Mouse (Mus musculus): Measurements from ENCODE around the gene Gpalpp1. TPM values are rescaled to one million over a fixed set of nuclear protein-coding genes. Genes with fewer than 3 reads are reported as not detected.

Gene Gpalpp1
- polyA plus RNA-seq, 1 experiment from 2014 or later: 9.7 TPM

DNA sequence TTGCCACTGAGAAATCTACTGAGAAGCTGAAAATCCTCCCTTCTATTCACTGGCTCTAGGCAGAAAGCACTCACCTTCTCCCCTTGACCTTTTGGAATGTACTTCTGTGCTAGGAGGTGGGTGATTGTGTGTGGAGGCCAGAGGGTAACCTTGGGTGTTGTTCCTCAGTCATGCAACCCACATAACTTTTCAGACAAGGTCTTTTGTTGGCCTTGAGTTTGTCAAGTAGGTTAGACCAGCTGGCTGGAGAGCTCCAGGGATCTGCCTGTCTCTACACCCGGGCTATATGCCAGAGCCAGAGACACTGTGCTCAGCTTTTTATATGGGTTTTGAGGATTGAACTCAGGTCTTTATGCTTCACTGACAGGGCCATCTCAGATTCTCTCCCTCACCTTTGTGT, 36.4 kb downstream of the Gpalpp1 start:
- H3K9ac ChIP-seq (ENCODE audit: low read depth, low read length): no peak overlapping the region
- H3K4me2 ChIP-seq (ENCODE audit: low read length): no peak overlapping the region
- no peak overlapping the region for H3K4me3 ChIP-seq (replicated peaks; ENCODE audit: low read depth, low read length)
- H3K27me3 ChIP-seq (ENCODE audit: insufficient read depth, low read length): no peaks in the 10 kb centered on the region
- ATAC-seq (replicated peaks; ENCODE audit: low FRiP score, low read depth): no peak
- no peaks in the 10 kb centered on the region for H3K36me3 ChIP-seq (ENCODE audit: insufficient read depth, low read length)
- no peak for DNase-seq (ENCODE audit: low spot score)
- no peak for TF ChIP-seq CTCF (IDR thresholded peaks at IDR 0.05; ENCODE audit: low read depth)
- H3K4me1 ChIP-seq (replicated peaks; ENCODE audit: insufficient read depth, low read length): no peaks in the 10 kb centered on the region
- no peaks in the 10 kb centered on the region for H3K9me3 ChIP-seq (replicated peaks; ENCODE audit: low read length)
- H3K27ac ChIP-seq: no peak overlapping the region
- WGBS: 84% methylated on average over 1 of the region's 1 CpGs

DNA sequence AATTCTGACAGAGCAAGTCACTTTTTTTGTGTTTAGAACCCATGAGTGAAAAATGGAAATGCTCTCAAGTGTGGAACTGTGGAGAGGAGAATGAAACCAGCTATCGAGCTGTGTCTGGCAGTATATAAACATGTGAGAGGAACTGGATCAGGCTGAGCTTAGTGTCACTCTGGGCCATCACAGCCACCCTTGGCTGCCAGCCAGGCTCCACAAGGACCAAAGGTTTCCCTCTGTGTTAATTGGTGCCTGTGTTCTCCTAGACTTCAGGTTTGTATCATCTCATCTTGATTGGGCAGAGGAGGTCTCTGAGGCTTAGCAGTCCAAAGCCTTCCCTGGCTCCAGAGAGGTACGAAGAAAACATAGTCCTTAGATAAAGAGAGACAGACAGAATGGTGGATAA, 37.9 kb downstream of the Gpalpp1 start:
- no peak overlapping the region for H3K4me3 ChIP-seq (replicated peaks; ENCODE audit: low read depth, low read length)
- H3K4me2 ChIP-seq (ENCODE audit: low read length): no peak overlapping the region
- H3K27me3 ChIP-seq (ENCODE audit: insufficient read depth, low read length): no peaks in the 10 kb centered on the region
- no peaks in the 10 kb centered on the region for H3K4me1 ChIP-seq (replicated peaks; ENCODE audit: insufficient read depth, low read length)
- no peaks in the 10 kb centered on the region for H3K36me3 ChIP-seq (ENCODE audit: insufficient read depth, low read length)
- H3K9ac ChIP-seq (ENCODE audit: low read depth, low read length): no peak overlapping the region
- no peaks in the 10 kb centered on the region for H3K9me3 ChIP-seq (replicated peaks; ENCODE audit: low read length)
- WGBS: 61% methylated on average over 2 of the region's 2 CpGs
- no peak for TF ChIP-seq CTCF (IDR thresholded peaks at IDR 0.05; ENCODE audit: low read depth)
- DNase-seq (ENCODE audit: low spot score) (no peak), ATAC-seq (replicated peaks; ENCODE audit: low FRiP score, low read depth) (no peak)
- H3K27ac ChIP-seq: no peak overlapping the region

DNA sequence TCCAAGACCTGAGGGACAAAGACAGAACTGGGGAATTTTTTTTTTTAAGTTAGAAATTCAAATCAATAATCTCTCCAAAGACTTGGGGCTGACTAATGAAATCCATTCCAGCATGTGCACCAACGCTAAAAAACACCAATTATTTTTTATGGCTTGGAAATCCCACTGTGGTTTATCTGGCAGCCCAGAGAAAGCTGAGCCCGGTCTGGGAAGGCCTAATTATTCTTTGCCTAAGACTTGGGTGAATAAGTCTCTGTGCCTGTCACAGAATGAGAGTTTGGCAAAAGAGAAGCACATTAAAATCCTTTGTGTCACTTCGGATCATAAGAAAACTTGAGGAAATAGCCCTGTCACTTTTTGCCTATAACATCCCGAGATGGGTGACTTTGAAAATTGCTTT, 41.3 kb downstream of the Gpalpp1 start:
- no peak overlapping the region for H3K9ac ChIP-seq (ENCODE audit: low read depth, low read length)
- no peaks in the 10 kb centered on the region for H3K4me1 ChIP-seq (replicated peaks; ENCODE audit: insufficient read depth, low read length)
- no peaks in the 10 kb centered on the region for H3K9me3 ChIP-seq (replicated peaks; ENCODE audit: low read length)
- H3K27me3 ChIP-seq (ENCODE audit: insufficient read depth, low read length): no peaks in the 10 kb centered on the region
- DNase-seq (ENCODE audit: low spot score): no peak
- WGBS: 61% methylated on average over 4 of the region's 4 CpGs
- no peaks in the 10 kb centered on the region for H3K36me3 ChIP-seq (ENCODE audit: insufficient read depth, low read length)
- H3K4me3 ChIP-seq (replicated peaks; ENCODE audit: low read depth, low read length): no peak overlapping the region
- no peak for ATAC-seq (replicated peaks; ENCODE audit: low FRiP score, low read depth)
- no peak for TF ChIP-seq CTCF (IDR thresholded peaks at IDR 0.05; ENCODE audit: low read depth)
- H3K4me2 ChIP-seq (ENCODE audit: low read length): no peak overlapping the region
- H3K27ac ChIP-seq: no peak overlapping the region

DNA sequence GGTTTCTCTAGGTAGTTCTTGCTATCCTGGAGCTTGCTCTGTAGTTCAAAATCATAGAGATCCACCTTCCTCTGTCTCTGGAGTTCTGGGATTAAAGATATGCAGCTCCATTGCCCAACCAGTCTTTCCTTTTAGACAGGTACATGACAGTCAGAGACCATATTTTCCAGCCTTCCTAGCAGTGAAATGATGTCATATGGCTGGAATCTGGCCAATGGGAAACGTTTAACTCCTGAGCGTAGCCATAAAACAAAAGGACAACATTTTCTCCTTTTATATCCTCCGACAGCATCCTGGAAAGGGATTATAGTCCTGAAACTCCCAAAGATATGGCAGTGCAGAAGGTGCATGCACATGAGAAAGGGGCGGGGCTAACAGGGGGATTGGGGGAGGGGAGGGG, 42.3 kb downstream of the Gpalpp1 start:
- H3K27me3 ChIP-seq (ENCODE audit: insufficient read depth, low read length): no peaks in the 10 kb centered on the region
- no peaks in the 10 kb centered on the region for H3K36me3 ChIP-seq (ENCODE audit: insufficient read depth, low read length)
- H3K9me3 ChIP-seq (replicated peaks; ENCODE audit: low read length): no peaks in the 10 kb centered on the region
- no peak overlapping the region for H3K9ac ChIP-seq (ENCODE audit: low read depth, low read length)
- H3K27ac ChIP-seq: no peak overlapping the region
- DNase-seq (ENCODE audit: low spot score) (no peak), ATAC-seq (replicated peaks; ENCODE audit: low FRiP score, low read depth) (no peak)
- WGBS: 50% methylated on average over 4 of the region's 4 CpGs
- no peak overlapping the region for H3K4me2 ChIP-seq (ENCODE audit: low read length)
- H3K4me1 ChIP-seq (replicated peaks; ENCODE audit: insufficient read depth, low read length): no peaks in the 10 kb centered on the region
- TF ChIP-seq CTCF (IDR thresholded peaks at IDR 0.05; ENCODE audit: low read depth): no peak
- no peak overlapping the region for H3K4me3 ChIP-seq (replicated peaks; ENCODE audit: low read depth, low read length)

DNA sequence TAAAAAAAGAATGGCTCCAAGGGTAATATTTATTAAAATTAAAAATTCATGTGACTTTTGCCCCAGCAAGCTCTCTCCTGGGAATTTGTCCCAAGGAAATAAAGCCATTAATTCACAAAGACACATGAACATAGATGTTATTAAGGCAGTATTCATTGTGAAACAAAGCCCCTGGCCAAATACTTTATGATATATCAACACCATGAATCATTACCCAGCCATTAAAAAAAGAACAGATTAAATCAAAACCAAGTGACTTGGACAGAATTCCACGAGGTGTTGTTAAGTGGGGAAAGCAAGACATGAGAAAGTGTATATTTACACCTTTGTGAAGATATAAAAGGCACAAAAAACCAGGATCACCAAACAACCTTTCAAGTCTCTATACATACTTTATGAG, 43.3 kb downstream of the Gpalpp1 start:
- Histone ChIP-seq H3K27ac (no peak overlapping the region), H3K36me3 (ENCODE audit: insufficient read depth, low read length) (no peaks in the 10 kb centered on the region), H3K27me3 (ENCODE audit: insufficient read depth, low read length) (no peaks in the 10 kb centered on the region), H3K9ac (ENCODE audit: low read depth, low read length) (no peak overlapping the region), H3K4me1 (replicated peaks; ENCODE audit: insufficient read depth, low read length) (no peaks in the 10 kb centered on the region), H3K4me3 (replicated peaks; ENCODE audit: low read depth, low read length) (no peak overlapping the region), H3K4me2 (ENCODE audit: low read length) (no peak overlapping the region), H3K9me3 (replicated peaks; ENCODE audit: low read length) (no peaks in the 10 kb centered on the region)
- WGBS: 24% methylated on average over 1 of the region's 1 CpGs
- DNase-seq (ENCODE audit: low spot score) (peak; percentile 67), ATAC-seq (replicated peaks; ENCODE audit: low FRiP score, low read depth) (no peak)
- no peak for TF ChIP-seq CTCF (IDR thresholded peaks at IDR 0.05; ENCODE audit: low read depth)

DNA sequence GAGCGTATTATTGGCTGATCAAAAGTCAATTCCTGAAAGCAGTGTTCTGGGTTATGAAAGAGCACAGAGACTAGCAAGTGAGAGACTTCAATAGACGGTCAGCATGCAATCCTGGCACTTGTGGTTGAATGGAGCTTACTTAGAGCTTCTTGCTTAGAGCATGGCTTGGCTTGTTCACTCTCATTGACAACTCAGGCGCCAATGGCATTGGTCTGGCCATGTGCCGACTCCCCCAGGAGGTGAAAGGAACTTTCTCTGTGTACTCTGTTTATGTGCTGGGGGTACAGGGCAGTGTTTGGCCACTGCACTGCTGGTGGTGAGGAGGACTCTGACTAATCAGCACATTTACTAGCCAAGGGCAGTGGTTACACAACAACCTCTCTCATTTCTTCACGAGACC, 51.1 kb downstream of the Gpalpp1 start:
- H3K27me3 ChIP-seq (ENCODE audit: insufficient read depth, low read length): no peaks in the 10 kb centered on the region
- H3K9ac ChIP-seq (ENCODE audit: low read depth, low read length): no peak overlapping the region
- no peaks in the 10 kb centered on the region for H3K4me1 ChIP-seq (replicated peaks; ENCODE audit: insufficient read depth, low read length)
- H3K9me3 ChIP-seq (replicated peaks; ENCODE audit: low read length): no peaks in the 10 kb centered on the region
- DNase-seq (ENCODE audit: low spot score): no peak
- TF ChIP-seq CTCF (IDR thresholded peaks at IDR 0.05; ENCODE audit: low read depth): no peak
- 80% methylated on average over 5 of the region's 5 CpGs for WGBS
- no peak overlapping the region for H3K27ac ChIP-seq
- no peaks in the 10 kb centered on the region for H3K36me3 ChIP-seq (ENCODE audit: insufficient read depth, low read length)
- ATAC-seq (replicated peaks; ENCODE audit: low FRiP score, low read depth): no peak
- no peak overlapping the region for H3K4me2 ChIP-seq (ENCODE audit: low read length)
- no peak overlapping the region for H3K4me3 ChIP-seq (replicated peaks; ENCODE audit: low read depth, low read length)

DNA sequence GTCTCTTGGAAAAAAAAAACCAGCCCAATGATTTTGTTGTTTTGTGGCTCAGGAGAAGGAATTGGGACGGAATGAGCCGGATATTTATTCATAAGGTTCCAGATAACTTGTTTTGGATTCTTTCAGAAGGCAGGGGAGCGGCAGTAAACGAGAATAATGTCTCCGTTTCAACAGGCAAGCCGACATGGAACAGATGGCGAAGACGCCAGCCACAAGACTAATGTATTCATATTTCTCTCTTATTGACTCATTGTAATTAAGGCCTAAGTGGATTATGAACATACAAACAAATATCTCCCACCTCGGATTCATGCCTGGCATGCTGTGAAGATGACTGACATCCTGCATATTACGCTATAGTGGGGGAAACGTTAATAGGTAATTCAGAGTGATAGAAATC, 56.8 kb downstream of the Gpalpp1 start:
- 52% methylated on average over 11 of the region's 11 CpGs for WGBS
- no peaks in the 10 kb centered on the region for H3K9me3 ChIP-seq (replicated peaks; ENCODE audit: low read length)
- H3K9ac ChIP-seq (ENCODE audit: low read depth, low read length): no peak overlapping the region
- H3K27ac ChIP-seq: 0 out of 2 replicates have a peak overlapping the region, but pooled peaks have one; percentile 62
- H3K36me3 ChIP-seq (ENCODE audit: insufficient read depth, low read length): no peaks in the 10 kb centered on the region
- ATAC-seq (replicated peaks; ENCODE audit: low FRiP score, low read depth) (no peak), DNase-seq (ENCODE audit: low spot score) (peak; percentile 81)
- no peak overlapping the region for H3K4me3 ChIP-seq (replicated peaks; ENCODE audit: low read depth, low read length)
- H3K27me3 ChIP-seq (ENCODE audit: insufficient read depth, low read length): no peaks in the 10 kb centered on the region
- no peaks in the 10 kb centered on the region for H3K4me1 ChIP-seq (replicated peaks; ENCODE audit: insufficient read depth, low read length)
- H3K4me2 ChIP-seq (ENCODE audit: low read length): no peak overlapping the region
- no peak for TF ChIP-seq CTCF (IDR thresholded peaks at IDR 0.05; ENCODE audit: low read depth)
